Mouse (Mus musculus) stomach, postnatal 0 days (tissue): ENCODE measurements around the gene Rcan2.

ENCODE experiments used
- CTCF ChIP-seq: IDR thresholded peaks from 2 replicates; pipeline ENCODE4 v1.5.1; 2016; ENCODE audit warnings: antibody characterized with exemption, low read depth, mild to moderate bottlenecking, moderate library complexity
- EP300 ChIP-seq: optimal IDR thresholded peaks from 2 replicates; pipeline ENCODE3; 2016; ENCODE audit warnings: antibody characterized with exemption

- no peak for TF ChIP-seq CTCF
- TF ChIP-seq EP300, result no peak
These were observed 128.7 kb downstream of the Rcan2 start for GRCm38 (mm10) chr17:43929856-43930255.
